Mouse (Mus musculus): ENCODE results near the gene D330020A13Rik. TPM values are rescaled to one million over a fixed set of nuclear protein-coding genes. Genes with fewer than 3 reads are reported as not detected.

Gene D330020A13Rik
- polyA plus RNA-seq, 1 experiment from 2014 or later, result 0.35 TPM

- Histone ChIP-seq H3K36me3 (ENCODE audit: control insufficient read depth, insufficient read depth, low read length) (no peaks in the 10 kb centered on the region), H3K9ac (ENCODE audit: low read length) (no peak overlapping the region), H3K4me3 (ENCODE audit: low read depth, low read length) (no peak overlapping the region), H3K4me1 (replicated peaks; ENCODE audit: control insufficient read depth, insufficient read depth) (no peaks in the 10 kb centered on the region), H3K9me3 (ENCODE audit: control insufficient read depth, low read length) (no peaks in the 10 kb centered on the region), H3K4me2 (replicated peaks; ENCODE audit: low read depth) (no peak overlapping the region), H3K27ac (replicated peaks) (no peak overlapping the region), H3K27me3 (ENCODE audit: control insufficient read depth, insufficient read depth, low read length) (no peaks in the 10 kb centered on the region)
- 23% methylated on average over 16 of the region's 16 CpGs for WGBS
- ATAC-seq (ENCODE audit: low FRiP score, low TSS enrichment) (no peak), DNase-seq (ENCODE audit: low spot score) (no peak)
- TF ChIP-seq CTCF (IDR thresholded peaks at IDR 0.05; ENCODE audit: low read depth), result peak; percentile 58
- no peak for TF ChIP-seq EP300 (optimal IDR thresholded peaks at IDR 0.05)
Observed at GRCm38 (mm10) chr6:120302755-120303316, 8.7 kb downstream of the D330020A13Rik start.

GRCm38 (mm10) chr6:120306859-120307594 is 12.9 kb downstream of the D330020A13Rik start:
- H3K36me3 ChIP-seq (ENCODE audit: control insufficient read depth, insufficient read depth, low read length), result no peaks in the 10 kb centered on the region
- H3K27me3 ChIP-seq (ENCODE audit: control insufficient read depth, insufficient read depth, low read length), result no peaks in the 10 kb centered on the region
- TF ChIP-seq EP300 (optimal IDR thresholded peaks at IDR 0.05) (no peak), CTCF (IDR thresholded peaks at IDR 0.05; ENCODE audit: low read depth) (no peak)
- 82% methylated on average over 3 of the region's 3 CpGs for WGBS
- H3K9me3 ChIP-seq (ENCODE audit: control insufficient read depth, low read length), result no peaks in the 10 kb centered on the region
- H3K4me3 ChIP-seq (ENCODE audit: low read depth, low read length), result no peak overlapping the region
- no peak overlapping the region for H3K27ac ChIP-seq (replicated peaks)
- no peak for ATAC-seq (ENCODE audit: low FRiP score, low TSS enrichment)
- H3K9ac ChIP-seq (ENCODE audit: low read length), result no peak overlapping the region
- H3K4me1 ChIP-seq (replicated peaks; ENCODE audit: control insufficient read depth, insufficient read depth), result no peaks in the 10 kb centered on the region
- DNase-seq (ENCODE audit: low spot score), result no peak
- no peak overlapping the region for H3K4me2 ChIP-seq (replicated peaks; ENCODE audit: low read depth)

GRCm38 (mm10) chr6:120309338-120309737 is 15.2 kb downstream of the D330020A13Rik start:
- Histone ChIP-seq H3K27me3 (ENCODE audit: control insufficient read depth, insufficient read depth, low read length) (no peaks in the 10 kb centered on the region), H3K9ac (ENCODE audit: low read length) (no peak overlapping the region), H3K4me1 (replicated peaks; ENCODE audit: control insufficient read depth, insufficient read depth) (no peaks in the 10 kb centered on the region), H3K4me2 (replicated peaks; ENCODE audit: low read depth) (no peak overlapping the region; the same call in 1 of the 2 replicates), H3K9me3 (ENCODE audit: control insufficient read depth, low read length) (no peaks in the 10 kb centered on the region), H3K36me3 (ENCODE audit: control insufficient read depth, insufficient read depth, low read length) (no peaks in the 10 kb centered on the region), H3K27ac (replicated peaks) (peak overlapping the region; percentile 82), H3K4me3 (ENCODE audit: low read depth, low read length) (no peak overlapping the region)
- TF ChIP-seq EP300 (optimal IDR thresholded peaks at IDR 0.05) (no peak), CTCF (IDR thresholded peaks at IDR 0.05; ENCODE audit: low read depth) (no peak)
- WGBS, result 57% methylated on average over 9 of the region's 9 CpGs
- DNase-seq (ENCODE audit: low spot score), result peak; percentile 83
- peak; percentile 95 for ATAC-seq (ENCODE audit: low FRiP score, low TSS enrichment)

- H3K27ac ChIP-seq (replicated peaks), result peak overlapping the region; percentile 82
- 28% methylated on average over 3 of the region's 3 CpGs for WGBS
- TF ChIP-seq EP300 (optimal IDR thresholded peaks at IDR 0.05) (no peak), CTCF (IDR thresholded peaks at IDR 0.05; ENCODE audit: low read depth) (no peak)
- H3K4me1 ChIP-seq (replicated peaks; ENCODE audit: control insufficient read depth, insufficient read depth), result no peaks in the 10 kb centered on the region
- H3K27me3 ChIP-seq (ENCODE audit: control insufficient read depth, insufficient read depth, low read length), result no peaks in the 10 kb centered on the region
- no peak overlapping the region; the same call in 1 of the 2 replicates for H3K4me2 ChIP-seq (replicated peaks; ENCODE audit: low read depth)
- ATAC-seq (ENCODE audit: low FRiP score, low TSS enrichment) (peak; percentile 79), DNase-seq (ENCODE audit: low spot score) (peak; percentile 37)
- H3K4me3 ChIP-seq (ENCODE audit: low read depth, low read length), result no peak overlapping the region
- no peak overlapping the region for H3K9ac ChIP-seq (ENCODE audit: low read length)
- H3K36me3 ChIP-seq (ENCODE audit: control insufficient read depth, insufficient read depth, low read length), result no peaks in the 10 kb centered on the region
- H3K9me3 ChIP-seq (ENCODE audit: control insufficient read depth, low read length), result no peaks in the 10 kb centered on the region
Observed at GRCm38 (mm10) chr6:120309787-120310186, 15.6 kb downstream of the D330020A13Rik start.

GRCm38 (mm10) chr6:120312443-120312842 is 18.3 kb downstream of the D330020A13Rik start:
- WGBS, result 77% methylated on average over 5 of the region's 5 CpGs
- H3K4me2 ChIP-seq (replicated peaks; ENCODE audit: low read depth), result no peak overlapping the region

More at GRCm38 (mm10) chr6:120312443-120312842, 18.3 kb downstream of the D330020A13Rik start:
- ATAC-seq (ENCODE audit: low FRiP score, low TSS enrichment), result no peak
- Histone ChIP-seq H3K9me3 (ENCODE audit: control insufficient read depth, low read length) (no peaks in the 10 kb centered on the region), H3K36me3 (ENCODE audit: control insufficient read depth, insufficient read depth, low read length) (no peaks in the 10 kb centered on the region), H3K4me1 (replicated peaks; ENCODE audit: control insufficient read depth, insufficient read depth) (no peaks in the 10 kb centered on the region), H3K27me3 (ENCODE audit: control insufficient read depth, insufficient read depth, low read length) (no peaks in the 10 kb centered on the region), H3K27ac (replicated peaks) (no peak overlapping the region), H3K4me3 (ENCODE audit: low read depth, low read length) (no peak overlapping the region), H3K9ac (ENCODE audit: low read length) (no peak overlapping the region)
- TF ChIP-seq CTCF (IDR thresholded peaks at IDR 0.05; ENCODE audit: low read depth) (no peak), EP300 (optimal IDR thresholded peaks at IDR 0.05) (no peak)
- DNase-seq (ENCODE audit: low spot score), result no peak
